Mouse (Mus musculus) hindbrain, postnatal 0 days (tissue): ENCODE data around the gene Emx2. TPM values are rescaled to one million over a fixed set of nuclear protein-coding genes. Genes with fewer than 3 reads are reported as not detected.

Source experiments
- ATAC-seq: fragments of 200-750 bp; cut with Nextera tagmentation; 2 replicates; pipeline ENCODE4 v1.8.0; 2017; ENCODE audit warnings: mild to moderate bottlenecking, moderate TSS enrichment, moderate library complexity
- DNase-seq: peaks from one replicate; pipeline ENCODE4 v3.0.0-alpha.2; 2015; ENCODE audit warnings: low spot score
- H3K27ac ChIP-seq: fragments of 300-500 bp; sonication (generic); 2 replicates; pipeline ENCODE4 v1.5.1; 2014; ENCODE audit warnings: mild to moderate bottlenecking
- H3K27me3 ChIP-seq: fragments of 300-500 bp; sonication (generic); 2 replicates; pipeline ENCODE4 v1.6.1; 2014; ENCODE audit warnings: low read length, mixed read lengths; ENCODE audit not compliant: insufficient read depth
- H3K36me3 ChIP-seq: fragments of 300-500 bp; sonication (generic); 2 replicates; pipeline ENCODE4 v1.6.1; 2014; ENCODE audit warnings: low read length, mixed read lengths; ENCODE audit not compliant: insufficient read depth
- H3K4me1 ChIP-seq: fragments of 300-500 bp; sonication (generic); 2 replicates; pipeline ENCODE4 v1.6.1; 2014; ENCODE audit warnings: antibody characterized with exemption, low read length, mixed read lengths; ENCODE audit not compliant: insufficient read depth
- H3K4me2 ChIP-seq: fragments of 300-500 bp; sonication (generic); 2 replicates; pipeline ENCODE4 v1.6.1; 2014; ENCODE audit warnings: low read depth, mild to moderate bottlenecking, low read length, moderate library complexity, mixed read lengths
- H3K4me3 ChIP-seq: fragments of 300-500 bp; sonication (generic); 2 replicates; pipeline ENCODE4 v1.5.1; 2014; ENCODE audit warnings: low read length
- H3K9ac ChIP-seq: fragments of 300-500 bp; sonication (generic); replicated peaks from 2 replicates; pipeline ENCODE4 v1.6.1; 2014; ENCODE audit warnings: mild to moderate bottlenecking, low read length, moderate library complexity, mixed read lengths
- H3K9me3 ChIP-seq: fragments of 300-500 bp; sonication (generic); 2 replicates; pipeline ENCODE4 v1.6.1; 2016; ENCODE audit warnings: low read length, mixed read lengths
- CTCF ChIP-seq: IDR thresholded peaks from 2 replicates; pipeline ENCODE4 v1.5.1; 2016; ENCODE audit warnings: antibody characterized with exemption, control low read depth, low read depth
- WGBS: fragments of 180-500 bp; shearing (Covaris S2); extraction: QIAGEN DNeasy Blood & Tissue Kit; methylation state at CpG from one replicate; pipeline ENCODE4 v1.1.7; 2014; 5-methylcytosine and 5-hydroxymethylcytosine counted together
- polyA plus RNA-seq: library from polyadenylated mRNA; unstranded; fragments of >200 nt; fragmentation: Nextera tagmentation; extraction: Ambion mirVana; gene quantifications from 2 replicates; pipeline ENCODE4 v1.2.1, GENCODE M21; 2015
- total RNA-seq: library from RNA; depleted of rRNA; stranded (reverse); fragments of >200 nt; gene quantifications from 2 replicates; pipeline ENCODE4 v1.2.3, GENCODE M21; 2014

Emx2 gene
- total and polyA plus RNA-seq, 2 experiments from 2014 or later, result 0.15 to 0.47 TPM

DNA sequence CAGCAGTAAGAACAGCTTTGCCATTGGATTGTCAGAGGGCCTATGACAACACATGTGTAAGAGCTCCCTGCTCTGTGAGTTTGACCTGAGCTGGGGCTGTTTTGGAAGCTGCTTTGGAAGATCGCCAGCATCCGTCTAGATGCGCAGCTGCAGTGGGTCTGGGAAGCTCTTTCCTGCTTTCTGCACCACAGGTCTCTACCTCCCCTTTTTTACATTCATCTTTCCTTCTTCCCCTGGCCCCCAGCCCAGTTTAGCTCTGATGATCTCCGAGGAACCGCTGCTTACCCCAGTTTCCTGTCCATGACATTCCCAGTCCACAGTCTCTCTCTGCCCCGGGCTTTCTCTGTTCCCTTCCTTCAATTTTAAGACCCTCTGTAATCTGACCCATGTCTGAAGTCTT is 25.9 kb upstream of the Emx2 start:
- Histone ChIP-seq H3K36me3 (no peaks in the 10 kb centered on the region), H3K9me3 (no peaks in the 10 kb centered on the region), H3K4me2 (no peak overlapping the region), H3K4me1 (no peaks in the 10 kb centered on the region), H3K9ac (no peak overlapping the region), H3K27me3 (no peaks in the 10 kb centered on the region), H3K27ac (no peak overlapping the region), H3K4me3 (no peak overlapping the region)
- WGBS, result 36% methylated on average over 6 of the region's 6 CpGs
- peak; percentile 27 for DNase-seq
- ATAC-seq, result no peak
- no peak for TF ChIP-seq CTCF

DNA sequence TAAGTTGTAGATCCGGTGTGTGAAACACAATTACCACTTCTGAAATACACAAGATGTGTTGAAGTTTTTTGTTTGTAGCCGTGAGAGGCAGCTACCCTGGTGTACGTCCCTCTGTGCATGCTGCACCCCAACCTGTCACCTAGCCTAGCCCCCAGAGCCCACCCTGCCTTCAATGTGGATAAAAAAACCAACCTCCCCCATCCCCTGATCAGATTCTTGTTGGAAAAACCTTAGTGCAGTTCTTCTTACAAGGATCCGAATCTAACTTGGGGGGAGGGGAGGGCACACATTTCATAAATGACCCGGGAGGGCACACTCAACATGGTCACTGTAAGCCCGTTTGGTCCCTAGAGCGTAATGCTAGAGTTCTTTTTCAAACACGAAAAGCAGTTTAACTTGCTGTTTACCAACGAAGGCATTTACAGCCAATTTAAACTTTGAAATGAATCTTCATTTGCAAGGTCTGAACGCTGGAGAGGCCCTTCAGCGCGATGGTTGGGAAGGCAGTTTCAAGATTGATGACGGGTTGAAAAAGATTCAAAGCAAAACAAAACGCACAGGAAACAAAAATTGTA is 7.5 kb upstream of the Emx2 start:
- Histone ChIP-seq H3K36me3 (no peaks in the 10 kb centered on the region), H3K4me1 (no peaks in the 10 kb centered on the region), H3K9me3 (no peaks in the 10 kb centered on the region), H3K9ac (no peak overlapping the region), H3K4me3 (no peak overlapping the region), H3K4me2 (no peak overlapping the region), H3K27me3 (peaks cover 92% of the 10 kb centered on the region), H3K27ac (no peak overlapping the region)
- ATAC-seq (no peak), DNase-seq (no peak)
- no peak for TF ChIP-seq CTCF
- 7% methylated on average over 14 of the region's 14 CpGs for WGBS

DNA sequence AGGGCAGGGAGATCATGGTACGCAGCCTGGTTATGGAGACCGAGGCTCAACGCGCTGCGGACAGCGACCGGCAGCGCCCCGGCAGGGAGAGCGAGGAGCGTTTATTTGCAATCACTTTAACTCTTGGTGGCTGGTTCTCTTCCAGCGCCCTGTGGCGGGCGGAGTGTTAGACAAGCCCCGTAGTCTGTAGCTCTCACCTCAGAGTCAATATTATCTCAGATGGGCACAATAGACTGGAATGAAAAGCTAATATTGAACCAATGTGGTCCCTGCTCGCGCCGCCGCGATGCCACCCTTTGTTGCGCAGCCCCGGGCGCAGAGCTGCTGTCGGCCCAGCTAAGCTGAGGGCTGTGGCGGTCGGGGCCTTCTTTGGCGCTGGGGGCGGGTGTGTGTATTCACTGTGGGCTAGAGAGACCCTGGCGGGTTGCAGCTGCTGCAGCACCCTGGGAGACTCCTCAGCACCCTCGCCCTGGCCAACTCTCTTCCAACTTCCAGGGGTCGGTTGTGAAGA is 6.7 kb upstream of the Emx2 start:
- ATAC-seq, result no peak
- no peak for TF ChIP-seq CTCF
- 2% methylated on average over 31 of the region's 31 CpGs for WGBS
- H3K4me1 ChIP-seq, result no peaks in the 10 kb centered on the region
- no peaks in the 10 kb centered on the region for H3K9me3 ChIP-seq
- peaks cover 96% of the 10 kb centered on the region for H3K27me3 ChIP-seq
- no peaks in the 10 kb centered on the region for H3K36me3 ChIP-seq
- no peak overlapping the region for H3K27ac ChIP-seq
- no peak overlapping the region for H3K9ac ChIP-seq
- no peak for DNase-seq
- peak overlapping the region; percentile 17; the same call in 1 of the 2 replicates for H3K4me2 ChIP-seq
- no peak overlapping the region for H3K4me3 ChIP-seq

DNA sequence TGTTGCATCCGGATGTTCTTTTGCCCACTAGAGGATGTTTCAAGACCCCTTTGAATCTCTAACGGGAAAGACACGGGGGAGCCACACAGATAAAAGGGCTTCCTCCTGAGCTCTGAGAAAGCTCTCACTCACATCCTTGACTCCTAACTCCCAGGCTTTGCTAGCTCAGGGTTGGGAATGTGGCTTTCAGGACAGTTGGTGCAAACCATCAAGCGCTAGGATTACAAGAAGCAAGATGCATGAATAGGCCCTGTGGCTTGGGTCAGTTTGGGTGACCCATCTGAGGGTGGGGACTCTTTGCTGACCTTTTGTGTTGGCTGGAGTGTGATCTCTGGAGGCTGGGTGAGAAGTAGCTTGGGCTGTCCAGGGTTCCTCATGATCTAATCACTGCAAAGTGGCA is 5.9 kb upstream of the Emx2 start:
- TF ChIP-seq CTCF, result no peak
- Histone ChIP-seq H3K4me2 (no peak overlapping the region), H3K36me3 (no peaks in the 10 kb centered on the region), H3K27ac (no peak overlapping the region), H3K9me3 (no peaks in the 10 kb centered on the region), H3K4me1 (no peaks in the 10 kb centered on the region), H3K4me3 (no peak overlapping the region), H3K9ac (no peak overlapping the region), H3K27me3 (peaks cover 96% of the 10 kb centered on the region)
- no peak for DNase-seq
- no peak for ATAC-seq
- 7% methylated on average over 4 of the region's 4 CpGs for WGBS

DNA sequence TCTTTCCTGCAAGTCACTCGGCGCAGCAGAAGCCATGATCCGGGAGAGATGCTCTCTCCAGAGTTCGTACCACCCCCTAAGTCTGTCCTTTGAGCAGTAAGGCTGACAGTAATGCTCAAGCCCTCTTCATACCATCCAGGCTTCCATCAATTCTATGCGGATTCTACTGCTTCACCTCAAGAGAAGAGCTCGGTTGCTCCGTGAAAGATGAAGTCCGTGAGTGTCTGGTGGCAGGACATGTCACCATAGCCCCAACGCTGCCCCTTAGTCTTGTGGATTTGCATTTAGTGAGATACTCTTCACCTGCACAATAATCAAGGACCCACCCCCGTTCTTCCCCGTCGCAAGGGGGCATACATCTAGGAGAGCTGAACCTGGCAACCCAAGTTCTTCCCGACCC is 4.6 kb upstream of the Emx2 start:
- Histone ChIP-seq H3K4me2 (no peak overlapping the region), H3K27me3 (peaks cover 96% of the 10 kb centered on the region)
- TF ChIP-seq CTCF, result no peak

DNA sequence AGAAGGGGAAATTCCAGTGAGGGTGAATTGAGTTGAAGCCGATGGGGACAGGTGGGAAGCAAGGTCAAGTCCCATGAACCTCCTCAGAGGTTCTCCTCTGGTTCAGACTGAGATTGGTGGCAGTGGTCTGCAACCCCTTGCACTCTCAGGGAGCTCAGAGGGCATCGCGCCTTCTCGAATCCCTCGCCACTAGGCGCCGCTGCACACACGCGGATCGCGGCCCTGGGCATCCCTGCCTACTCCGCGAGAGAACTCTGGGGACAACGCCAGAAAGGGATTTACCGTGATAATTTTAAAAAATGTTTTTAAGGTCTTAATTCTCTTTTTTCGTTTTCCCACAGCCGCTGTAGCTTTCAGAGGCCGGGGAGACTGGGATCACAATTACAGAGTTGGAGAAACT is 4.0 kb upstream of the Emx2 start:
- Histone ChIP-seq H3K9ac (no peak overlapping the region), H3K36me3 (no peaks in the 10 kb centered on the region), H3K4me1 (no peaks in the 10 kb centered on the region), H3K4me2 (no peak overlapping the region), H3K9me3 (no peaks in the 10 kb centered on the region), H3K27me3 (peaks cover 94% of the 10 kb centered on the region), H3K4me3 (no peak overlapping the region), H3K27ac (no peak overlapping the region)
- peak; percentile 80 for ATAC-seq
- DNase-seq, result peak; percentile 87
- TF ChIP-seq CTCF, result peak; percentile 92
- under 1% methylated on average over 18 of the region's 18 CpGs for WGBS

More for the DNA sequence above, 4.6 kb upstream of the Emx2 start:
- no peak overlapping the region for H3K9ac ChIP-seq
- 9% methylated on average over 13 of the region's 13 CpGs for WGBS
- no peak overlapping the region for H3K27ac ChIP-seq
- no peaks in the 10 kb centered on the region for H3K9me3 ChIP-seq
- no peak overlapping the region for H3K4me3 ChIP-seq
- no peaks in the 10 kb centered on the region for H3K4me1 ChIP-seq
- ATAC-seq (no peak), DNase-seq (no peak)
- H3K36me3 ChIP-seq, result no peaks in the 10 kb centered on the region

DNA sequence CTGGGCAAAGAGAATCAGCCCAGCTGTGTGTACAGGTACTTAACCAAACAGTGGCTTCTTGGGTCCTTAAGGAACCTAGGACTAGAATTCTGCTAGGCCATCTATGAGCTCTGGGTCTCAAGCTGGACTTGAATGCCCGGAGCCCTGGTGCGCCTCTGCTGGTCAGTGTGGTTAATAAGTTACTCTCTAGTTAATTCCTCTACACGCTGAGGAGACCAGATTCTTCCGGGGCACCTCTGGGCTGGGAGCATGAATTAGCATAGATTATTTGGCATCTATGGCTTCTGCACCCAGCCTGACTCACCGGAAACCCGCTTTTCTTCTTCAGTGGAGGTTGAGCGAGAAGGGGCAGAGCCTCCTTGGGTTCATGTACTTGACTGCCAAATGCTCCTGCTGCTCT is 2.5 kb upstream of the Emx2 start:
- Histone ChIP-seq H3K4me1 (no peaks in the 10 kb centered on the region), H3K9ac (no peak overlapping the region), H3K27ac (no peak overlapping the region), H3K27me3 (peaks cover 82% of the 10 kb centered on the region), H3K4me2 (no peak overlapping the region), H3K4me3 (no peak overlapping the region), H3K9me3 (no peaks in the 10 kb centered on the region), H3K36me3 (no peaks in the 10 kb centered on the region)
- DNase-seq (no peak), ATAC-seq (no peak)
- 0 out of 2 replicates have a peak, but pooled peaks have one; percentile 30 for TF ChIP-seq CTCF
- 2% methylated on average over 7 of the region's 7 CpGs for WGBS
